Mouse (Mus musculus): ENCODE measurements around the gene Keap1.

DNA sequence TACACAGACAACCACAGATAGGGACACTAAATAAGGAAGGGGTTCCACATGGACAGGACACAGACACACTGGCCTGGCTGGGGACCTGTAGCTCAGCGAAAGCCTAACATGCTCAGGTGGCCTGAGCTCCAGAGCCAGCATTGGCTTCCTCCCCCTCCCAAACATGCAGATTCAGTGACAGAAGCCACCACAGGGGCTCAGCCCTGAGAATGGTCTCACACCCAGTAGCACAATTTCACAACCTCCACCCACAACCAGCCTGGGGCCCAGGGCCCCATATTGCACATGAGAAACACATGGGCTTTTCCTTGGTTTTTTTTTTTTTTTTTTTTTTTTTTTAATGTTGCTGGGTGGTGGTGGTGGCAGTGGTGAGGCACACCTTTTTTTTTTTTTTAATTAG lies 7.2 kb upstream of the Keap1 start:
- TF ChIP-seq CTCF (IDR thresholded peaks at IDR 0.05; ENCODE audit: control insufficient read depth, insufficient read depth, insufficient read length), result no peak
- no peak for TF ChIP-seq FOSL1 (IDR thresholded peaks at IDR 0.05; ENCODE audit: insufficient read depth, low read length, poor library complexity, severe bottlenecking)

Data from C2C12 (cell line).